Mouse (Mus musculus) myocyte (in vitro differentiated cells): Measurements from ENCODE around the gene Fhad1. TPM values are rescaled to one million over a fixed set of nuclear protein-coding genes. Genes with fewer than 3 reads are reported as not detected.
"Not testable (repeated sequence)": the region's sequence is repeated elsewhere in the genome, so short reads cannot be mapped to it uniquely, and the experiment has no call there.

Experiments
- H3K27me3 ChIP-seq: one replicate; pipeline ENCODE4 v1.6.1; 2011; ENCODE audit not compliant: control insufficient read depth, insufficient read depth, insufficient read length
- H3K36me3 ChIP-seq: one replicate; pipeline ENCODE4 v1.6.1; 2011; ENCODE audit not compliant: control insufficient read depth, insufficient read depth
- H3K4me2 ChIP-seq: one replicate; pipeline ENCODE4 v1.6.1; 2011; ENCODE audit warnings: low read depth, control low read depth
- H3K4me3 ChIP-seq: one replicate; pipeline ENCODE4 v1.5.1; 2011; ENCODE audit warnings: mild to moderate bottlenecking, control low read depth, moderate library complexity
- H3K79me2 ChIP-seq: one replicate; pipeline ENCODE4 v1.6.1; 2011; ENCODE audit not compliant: control insufficient read depth, insufficient read depth
- H3ac ChIP-seq: one replicate; pipeline ENCODE4 v1.6.1; 2011; ENCODE audit not compliant: control insufficient read depth, insufficient read length
- CEBPB ChIP-seq: IDR thresholded peaks from 2 replicates; pipeline ENCODE4 v1.6.1; 2011; ENCODE audit warnings: mild to moderate bottlenecking, moderate library complexity; ENCODE audit not compliant: poor library complexity, insufficient read depth, severe bottlenecking
- E2F4 ChIP-seq: IDR thresholded peaks from one replicate; pipeline ENCODE4 v1.6.1; 2011; ENCODE audit warnings: mild to moderate bottlenecking, control low read depth, moderate library complexity; ENCODE audit not compliant: insufficient read depth
- MAX ChIP-seq: IDR thresholded peaks from one replicate; pipeline ENCODE4 v1.6.1; 2011; ENCODE audit warnings: low read depth, mild to moderate bottlenecking, control low read depth
- MYOD1 ChIP-seq, 3 experiments: IDR thresholded peaks; one replicate each; pipeline ENCODE4 v1.6.1; 2011; ENCODE audit warnings: control low read depth in 2 of 3, low read depth in 2 of 3, mild to moderate bottlenecking in 2 of 3, moderate library complexity in 1 of 3; ENCODE audit not compliant: insufficient read length in 2 of 3, control insufficient read depth in 1 of 3
- MYOG ChIP-seq, 3 experiments: IDR thresholded peaks; one replicate each; pipeline ENCODE4 v1.6.1; 2011; ENCODE audit warnings: control low read depth in 2 of 3, low read depth in 2 of 3, mild to moderate bottlenecking in 2 of 3; ENCODE audit not compliant: insufficient read length in 2 of 3, control insufficient read depth in 1 of 3, insufficient read depth in 1 of 3
- POLR2A ChIP-seq: IDR thresholded peaks from one replicate; pipeline ENCODE4 v1.6.1; 2011; ENCODE audit warnings: low read depth, mild to moderate bottlenecking, control low read depth, moderate library complexity; ENCODE audit not compliant: insufficient read length
- POLR2AphosphoS2 ChIP-seq: IDR thresholded peaks from one replicate; pipeline ENCODE4 v1.6.1; 2011; ENCODE audit warnings: low read depth, control low read depth; ENCODE audit not compliant: insufficient read length
- REST ChIP-seq: IDR thresholded peaks from one replicate; pipeline ENCODE4 v1.6.1; 2011; ENCODE audit warnings: mild to moderate bottlenecking, control low read depth, moderate library complexity; ENCODE audit not compliant: insufficient read depth, insufficient read length
- SRF ChIP-seq: IDR thresholded peaks from one replicate; pipeline ENCODE4 v1.6.1; 2011; ENCODE audit warnings: low read depth; ENCODE audit not compliant: control insufficient read depth, insufficient read length
- TCF12 ChIP-seq: IDR thresholded peaks from one replicate; pipeline ENCODE4 v1.6.1; 2011; ENCODE audit warnings: mild to moderate bottlenecking, control low read depth; ENCODE audit not compliant: poor library complexity, insufficient read depth, severe bottlenecking
- TCF3 ChIP-seq: IDR thresholded peaks from one replicate; pipeline ENCODE4 v1.6.1; 2011; ENCODE audit warnings: low read depth, control low read depth; ENCODE audit not compliant: insufficient read length
- USF1 ChIP-seq: IDR thresholded peaks from one replicate; pipeline ENCODE4 v1.6.1; 2011; ENCODE audit warnings: low read depth, mild to moderate bottlenecking, control low read depth, moderate library complexity
- polyA plus RNA-seq: library from polyadenylated mRNA; unstranded; fragments of >200 nt; fragmentation: generic; extraction: Trizol; gene quantifications from one replicate; pipeline ENCODE4 v1.2.1, GENCODE M21; 2012; ENCODE audit warnings: missing spikeins

Gene Fhad1
- polyA plus RNA-seq, 1 experiment: 0.17 TPM

DNA sequence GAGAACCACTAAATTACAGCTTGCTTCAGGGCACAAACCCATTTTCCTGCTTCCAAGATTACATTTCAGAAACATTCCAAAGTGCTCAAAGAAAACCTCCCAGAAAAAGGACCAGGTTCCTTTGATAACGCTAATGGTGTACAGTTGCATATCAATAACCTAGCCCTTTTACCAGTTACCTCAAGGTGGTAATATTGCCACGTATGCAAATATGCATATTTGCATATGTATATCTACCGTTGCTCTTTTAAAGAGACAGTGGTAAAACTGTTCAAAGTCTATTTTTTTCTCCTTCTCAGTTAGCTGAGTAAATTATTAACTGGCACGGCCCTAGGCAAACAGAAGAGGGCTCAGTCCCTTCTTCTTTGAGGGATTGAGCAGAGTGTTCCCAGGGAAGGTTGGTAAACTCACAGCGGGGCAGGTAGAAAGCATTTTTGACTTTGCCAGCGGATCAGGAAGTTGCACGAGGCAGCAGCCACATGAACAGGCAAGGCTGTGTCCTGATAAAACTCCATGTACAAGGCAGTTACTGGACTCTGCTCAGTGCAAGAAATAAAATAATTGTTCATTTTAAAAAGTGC is 15.3 kb downstream of the Fhad1 start:
- Histone ChIP-seq H3K27me3 (peaks cover 4% of the 10 kb centered on the region), H3K4me2 (no peak overlapping the region), H3K36me3 (no peaks in the 10 kb centered on the region), H3ac (no peak overlapping the region), H3K4me3 (no peak overlapping the region), H3K79me2 (no peaks in the 10 kb centered on the region)
- no peak for TF ChIP-seq USF1
- TF ChIP-seq POLR2A: no peak
- TF ChIP-seq TCF12: no peak
- no peak for TF ChIP-seq REST
- TF ChIP-seq MAX: no peak
- TF ChIP-seq POLR2AphosphoS2: no peak
- no peak for TF ChIP-seq CEBPB
- no peak for TF ChIP-seq TCF3

GRCm38 (mm10) chr4:141998282-141998821 is 16.5 kb downstream of the Fhad1 start:
- Histone ChIP-seq H3K4me3 (no peak overlapping the region), H3K27me3 (peaks cover 4% of the 10 kb centered on the region), H3K36me3 (no peaks in the 10 kb centered on the region), H3K79me2 (no peaks in the 10 kb centered on the region), H3K4me2 (no peak overlapping the region), H3ac (no peak overlapping the region)
- no peak for TF ChIP-seq SRF
- TF ChIP-seq TCF12: no peak
- TF ChIP-seq POLR2AphosphoS2: no peak
- no peak for TF ChIP-seq TCF3
- no peak for TF ChIP-seq MYOG (IDR thresholded peaks at IDR 0.05; ENCODE audit: control insufficient read depth in 1 of 3, insufficient read depth in 1 of 3, insufficient read length in 2 of 3, low read depth in 2 of 3)
- TF ChIP-seq USF1: no peak

DNA sequence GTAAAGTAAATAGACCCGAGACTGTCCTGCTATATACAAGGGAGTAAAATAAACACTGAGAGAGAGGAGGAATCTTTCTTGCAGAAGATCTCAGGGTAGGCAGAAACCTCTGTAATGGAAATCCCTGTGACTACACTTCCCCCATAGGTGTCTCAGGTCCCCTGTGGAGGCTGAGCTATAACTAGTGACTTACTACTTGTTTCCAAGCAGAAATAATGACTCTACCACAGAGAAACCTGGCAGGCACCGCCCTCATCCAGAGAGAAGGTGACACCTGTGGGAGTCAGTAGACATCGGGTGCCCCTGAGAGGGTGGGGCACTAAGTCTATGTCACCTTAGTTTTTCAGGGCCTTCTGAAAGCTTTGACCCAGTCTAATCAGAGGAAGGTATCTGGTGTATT is 18.0 kb downstream of the Fhad1 start:
- Histone ChIP-seq H3K4me3 (no peak overlapping the region), H3ac (no peak overlapping the region), H3K36me3 (no peaks in the 10 kb centered on the region), H3K4me2 (no peak overlapping the region), H3K27me3 (no peaks in the 10 kb centered on the region), H3K79me2 (no peaks in the 10 kb centered on the region)
- no peak for TF ChIP-seq POLR2A
- no peak for TF ChIP-seq POLR2AphosphoS2
- TF ChIP-seq USF1: no peak
- no peak for TF ChIP-seq MAX
- no peak for TF ChIP-seq CEBPB
- TF ChIP-seq TCF3: no peak
- no peak for TF ChIP-seq REST
- TF ChIP-seq SRF: no peak
- no peak for TF ChIP-seq TCF12
- TF ChIP-seq E2F4: no peak
- TF ChIP-seq MYOG (IDR thresholded peaks at IDR 0.05; ENCODE audit: control insufficient read depth in 1 of 3, insufficient read depth in 1 of 3, insufficient read length in 2 of 3, low read depth in 2 of 3): no peak

- Histone ChIP-seq H3ac (no peak overlapping the region), H3K4me2 (no peak overlapping the region), H3K79me2 (no peaks in the 10 kb centered on the region), H3K27me3 (no peaks in the 10 kb centered on the region), H3K4me3 (no peak overlapping the region), H3K36me3 (no peaks in the 10 kb centered on the region)
- TF ChIP-seq MAX: no peak
- TF ChIP-seq TCF3: no peak
- no peak for TF ChIP-seq TCF12
- no peak for TF ChIP-seq POLR2A
- TF ChIP-seq MYOG (IDR thresholded peaks at IDR 0.05; ENCODE audit: control insufficient read depth in 1 of 3, insufficient read depth in 1 of 3, insufficient read length in 2 of 3, low read depth in 2 of 3): no peak
- no peak for TF ChIP-seq CEBPB
- TF ChIP-seq REST: no peak
- no peak for TF ChIP-seq USF1
- no peak for TF ChIP-seq POLR2AphosphoS2
- no peak for TF ChIP-seq MYOD1 (IDR thresholded peaks at IDR 0.05; ENCODE audit: control insufficient read depth in 1 of 3, insufficient read length in 2 of 3, low read depth in 2 of 3)
- TF ChIP-seq SRF: no peak
- TF ChIP-seq E2F4: no peak
Observed at GRCm38 (mm10) chr4:141996086-141996485, 18.8 kb downstream of the Fhad1 start.

DNA sequence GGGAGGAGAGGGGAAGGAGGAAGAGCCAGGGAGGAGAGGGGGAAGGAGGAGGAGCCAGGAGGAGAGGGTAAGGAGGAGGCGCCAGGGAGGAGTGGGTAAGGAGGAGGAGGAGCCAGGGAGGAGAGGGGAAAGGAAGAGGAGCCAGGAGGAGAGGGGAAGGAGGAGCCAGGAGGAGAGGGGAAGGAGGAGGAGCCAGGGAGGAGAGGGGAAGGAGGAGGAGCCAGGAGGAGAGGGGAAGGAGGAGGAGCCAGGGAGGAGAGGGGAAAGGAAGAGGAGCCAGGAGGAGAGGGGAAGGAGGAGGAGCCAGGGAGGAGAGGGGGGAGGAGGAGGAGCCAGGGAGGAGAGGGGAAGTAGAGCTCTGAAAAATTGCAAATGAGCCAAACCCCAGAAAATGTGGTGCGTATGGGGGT is 20.8 kb downstream of the Fhad1 start:
- not testable (repeated sequence) for H3K27me3 ChIP-seq, H3ac ChIP-seq, H3K4me2 ChIP-seq, H3K36me3 ChIP-seq, H3K79me2 ChIP-seq, H3K4me3 ChIP-seq
